In genomic region chr3:142330425-142330824, GRCm38 (mm10) we compare ENCODE assay signal across 21 mouse cellular contexts.
DNase-seq lines count a peak whose midpoint lies in the region; ATAC-seq lines count a peak whose summit lies in the region.
"Had no signal": no experiment of that assay in that cellular context is flagged by ENCODE, and none has a peak within 500 bp of the region (broad histone marks: within the 10 kb centered on the region; RNA-seq: fewer than 3 reads in every experiment).

No protein-coding gene starts in this region.

- H3K27me3 ChIP-seq in kidney, embryonic 15.5 days = no peaks in the 10 kb centered on the region
- H3K27me3 ChIP-seq: embryonic facial prominence, embryonic 15.5 days; heart, embryonic 13.5 days; hindbrain, embryonic 12.5 days had no signal

- H3K4me1 ChIP-seq in kidney, embryonic 15.5 days = peaks cover 6% of the 10 kb centered on the region; the same call in 1 of the 2 replicates
- H3K4me1 ChIP-seq: hindbrain, embryonic 12.5 days had no signal

- H3K27ac ChIP-seq in kidney, embryonic 15.5 days = peak overlapping the region; percentile 60; the same call in 1 of the 2 replicates
- H3K27ac ChIP-seq: embryonic facial prominence, embryonic 15.5 days; hindbrain, embryonic 12.5 days had no signal

- no peaks in the 10 kb centered on the region for H3K36me3 ChIP-seq in kidney, embryonic 15.5 days
- H3K36me3 ChIP-seq: embryonic facial prominence, embryonic 15.5 days; hindbrain, embryonic 12.5 days had no signal

- no peak for ATAC-seq in kidney, embryonic 15.5 days (replicated peaks; ENCODE audit: low FRiP score)
- ATAC-seq: forebrain, embryonic 16.5 days; hindbrain, embryonic 16.5 days; inflammation-experienced regulatory T-cells, adult 6 months had no signal

- H3K4me3 ChIP-seq in kidney, embryonic 15.5 days (replicated peaks) = no peak overlapping the region
- H3K4me3 ChIP-seq: embryonic facial prominence, embryonic 15.5 days; heart, embryonic 13.5 days; hindbrain, embryonic 12.5 days had no signal

- WGBS in kidney, embryonic 15.5 days = 28% methylated on average over 3 of the region's 3 CpGs

- H3K9ac ChIP-seq in kidney, embryonic 15.5 days = no peak overlapping the region
- H3K9ac ChIP-seq: embryonic facial prominence, embryonic 15.5 days; heart, embryonic 13.5 days; hindbrain, embryonic 12.5 days had no signal

- no peak for DNase-seq in kidney, postnatal 14 days
- peak; percentile 71 for DNase-seq in 416B (ENCODE audit: low read depth)
- peak; percentile 61 for DNase-seq in NIH3T3 (ENCODE audit: low read depth)
- no peak for DNase-seq in lung, postnatal 14 days
- DNase-seq in T-cell, adult 2 months (ENCODE audit: low spot score) = no peak
- DNase-seq: adrenal gland, postnatal 10 days; B cell, adult 2 months; cerebellum, adult 11 months; cerebellum, adult 8-10 months; cerebellum, postnatal 14 days; embryo, embryonic 11 days; gastrocnemius, postnatal 14 days; heart, postnatal 10 days; heart, postnatal 4 days had no signal

- H3K4me2 ChIP-seq in kidney, embryonic 15.5 days = no peak overlapping the region
- H3K4me2 ChIP-seq: embryonic facial prominence, embryonic 15.5 days; heart, embryonic 13.5 days; hindbrain, embryonic 12.5 days had no signal

- H3K9me3 ChIP-seq in kidney, embryonic 15.5 days (replicated peaks) = no peaks in the 10 kb centered on the region
- H3K9me3 ChIP-seq: embryonic facial prominence, embryonic 15.5 days; heart, embryonic 13.5 days; hindbrain, embryonic 12.5 days had no signal

Comparison
In these comparisons a context has a peak if more than half of its experiments do, and no peak if none do; other contexts are left out.
1. DNase-seq: peak in 416B (single experiment) and NIH3T3 (single experiment); none in kidney, postnatal 14 days (single experiment), lung, postnatal 14 days (single experiment) and T-cell, adult 2 months (single experiment).